Mouse (Mus musculus) ovary, postnatal 14 days (tissue): ENCODE results near the gene Usp34.
"Not testable (repeated sequence)": the region's sequence is repeated elsewhere in the genome, so short reads cannot be mapped to it uniquely, and the experiment has no call there.

Experiments used
- DNase-seq: peaks from one replicate; pipeline ENCODE4 v3.0.0; 2022; ENCODE audit warnings: low spot score

Usp34 gene

GRCm38 (mm10) chr11:23497718-23498509, 191.2 kb downstream of the Usp34 start, which contains the start of gene Ahsa2:
Gene Ahsa2 (minus strand): TSS chr11:23498030.
- DNase-seq: peak; percentile 98

- no peak for DNase-seq
Observed at GRCm38 (mm10) chr11:23498609-23499008, 191.9 kb downstream of the Usp34 start.

GRCm38 (mm10) chr11:23504801-23505200, 198.1 kb downstream of the Usp34 start:
- DNase-seq: not testable (repeated sequence)

- DNase-seq: not testable (repeated sequence)
Observed at GRCm38 (mm10) chr11:23514785-23515184, 208.1 kb downstream of the Usp34 start.

GRCm38 (mm10) chr11:23515315-23515714, 208.6 kb downstream of the Usp34 start:
- no peak for DNase-seq

GRCm38 (mm10) chr11:23518981-23519380, 212.3 kb downstream of the Usp34 start:
- DNase-seq: no peak

GRCm38 (mm10) chr11:23520473-23521205, 213.9 kb downstream of the Usp34 start, which contains the start of gene 1700093K21Rik:
Gene 1700093K21Rik (minus strand): TSS chr11:23521155.
- DNase-seq: no peak

GRCm38 (mm10) chr11:23537446-23537845, 230.8 kb downstream of the Usp34 start:
- no peak for DNase-seq
